Mouse (Mus musculus) erythroblast, embryonic 14.5 days (primary cell): ENCODE measurements around the gene Gm17657.

Source experiments
- GATA1 ChIP-seq: IDR thresholded peaks from 2 replicates; pipeline ENCODE4 v1.6.1; 2012; ENCODE audit warnings: low read length, inconsistent platforms, mixed read lengths
- TAL1 ChIP-seq: IDR thresholded peaks from 3 replicates; pipeline ENCODE4 v1.6.1; 2012; ENCODE audit warnings: low read length, inconsistent platforms, mixed read lengths

DNA sequence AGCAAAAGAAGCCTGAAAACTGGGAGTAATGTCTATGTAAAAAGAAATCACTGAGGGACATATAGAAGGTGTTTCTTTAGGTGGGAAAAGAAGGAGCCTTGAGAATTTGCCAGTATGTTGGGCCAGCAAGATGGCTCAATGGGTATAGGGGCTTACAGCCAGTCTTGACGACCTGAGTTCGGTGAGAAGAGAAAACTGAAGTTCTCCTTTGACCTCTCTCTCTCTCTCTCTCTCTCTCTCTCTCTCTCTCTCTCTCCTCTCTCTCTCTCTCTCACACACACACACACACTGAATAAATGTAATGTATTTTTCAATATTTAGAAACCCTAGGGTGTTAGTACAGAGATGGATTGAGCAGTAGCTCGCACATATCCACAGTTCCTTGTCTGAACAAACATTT lies 944 bp downstream of the Gm17657 start:
- TF ChIP-seq GATA1 (no peak), TAL1 (no peak)
